Mouse (Mus musculus): ENCODE measurements at regions not wholly inside any gene's neighbourhood (a gene's known extent, or its start where the extent isn't known, plus 50 kb on each side); places are given as distances from the start of the nearest gene placed in this dataset. TPM values are rescaled to one million over a fixed set of nuclear protein-coding genes. Genes with fewer than 3 reads are reported as not detected.

DNA sequence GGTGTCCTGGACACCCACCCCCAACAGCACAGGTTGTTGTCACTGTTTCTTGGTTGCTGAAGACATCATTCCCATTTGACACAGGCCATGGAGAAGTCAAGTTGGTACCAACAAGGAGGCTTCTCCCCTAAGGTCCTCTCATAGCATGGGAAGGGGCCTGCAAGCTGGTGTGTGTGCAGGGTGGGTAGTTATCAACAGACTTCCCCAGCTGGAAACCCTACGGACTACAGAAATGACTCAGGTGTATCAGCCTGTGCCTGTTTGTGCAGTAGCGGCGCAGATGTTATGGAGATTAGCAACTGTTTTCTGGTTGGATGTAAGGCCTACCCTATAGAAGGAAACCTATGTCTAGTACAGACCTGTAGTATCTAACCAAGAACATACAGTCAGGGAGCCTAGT, 60.3 kb upstream of the Runx1 start:
- TF ChIP-seq POLR2A (IDR thresholded peaks at IDR 0.05; ENCODE audit: borderline replicate concordance, extremely low read depth, insufficient read depth, insufficient read length) = no peak
- H3K27me3 ChIP-seq (ENCODE audit: control insufficient read depth, insufficient read depth, low read length) = no peaks in the 10 kb centered on the region
- H3K36me3 ChIP-seq (ENCODE audit: control insufficient read depth, insufficient read depth, low read length) = no peaks in the 10 kb centered on the region
- no peaks in the 10 kb centered on the region for H3K9me3 ChIP-seq (ENCODE audit: control insufficient read depth, low read length)
- no peak overlapping the region for H3K4me3 ChIP-seq (replicated peaks; ENCODE audit: low read length)
- DNase-seq (ENCODE audit: low spot score) (no peak), ATAC-seq (ENCODE audit: low FRiP score, low read depth) (no peak)
- H3K4me1 ChIP-seq (ENCODE audit: control insufficient read depth, insufficient read depth, low read length) = peaks cover 8% of the 10 kb centered on the region; the same call in 1 of the 2 replicates
- WGBS = 92% methylated on average over 3 of the region's 3 CpGs
- H3K27ac ChIP-seq (replicated peaks; ENCODE audit: low read depth, low read length) = no peak overlapping the region
- H3K4me2 ChIP-seq (replicated peaks; ENCODE audit: low read depth, low read length, severe bottlenecking) = no peak overlapping the region
- no peak overlapping the region for H3K9ac ChIP-seq (ENCODE audit: low read depth, low read length, severe bottlenecking)

DNA sequence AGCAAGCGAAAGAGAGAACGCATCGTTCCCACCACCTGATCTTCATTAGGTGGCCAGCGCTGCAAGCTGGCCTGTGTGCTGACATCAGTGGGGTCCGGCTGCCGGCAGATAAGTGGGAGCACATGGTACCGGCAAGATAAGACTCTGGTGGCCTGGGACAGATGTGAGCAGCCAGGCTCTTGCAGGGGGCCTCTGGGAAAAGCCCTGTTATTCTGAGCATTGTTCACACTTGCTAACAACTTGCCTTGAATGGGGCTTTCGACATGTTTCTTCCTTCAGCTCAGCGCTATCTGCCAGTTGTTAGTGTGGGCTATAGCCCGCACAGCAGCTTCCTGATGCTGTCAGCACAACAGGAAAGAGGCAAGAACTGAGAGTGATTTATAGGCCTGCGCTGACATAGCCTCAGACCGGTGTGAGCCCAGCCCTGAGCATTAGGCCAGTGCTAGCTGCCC, 57.9 kb upstream of the Runx1 start:
- 12% methylated on average over 12 of the region's 12 CpGs for WGBS
- Histone ChIP-seq H3K9ac (ENCODE audit: low read depth, low read length, severe bottlenecking) (no peak overlapping the region), H3K36me3 (ENCODE audit: control insufficient read depth, insufficient read depth, low read length) (no peaks in the 10 kb centered on the region), H3K27ac (replicated peaks; ENCODE audit: low read depth, low read length) (no peak overlapping the region), H3K4me1 (ENCODE audit: control insufficient read depth, insufficient read depth, low read length) (peaks cover 8% of the 10 kb centered on the region; the same call in 1 of the 2 replicates), H3K4me2 (replicated peaks; ENCODE audit: low read depth, low read length, severe bottlenecking) (no peak overlapping the region), H3K4me3 (replicated peaks; ENCODE audit: low read length) (no peak overlapping the region), H3K9me3 (ENCODE audit: control insufficient read depth, low read length) (no peaks in the 10 kb centered on the region), H3K27me3 (ENCODE audit: control insufficient read depth, insufficient read depth, low read length) (no peaks in the 10 kb centered on the region)
- ATAC-seq (ENCODE audit: low FRiP score, low read depth) = no peak
- no peak for TF ChIP-seq POLR2A (IDR thresholded peaks at IDR 0.05; ENCODE audit: borderline replicate concordance, extremely low read depth, insufficient read depth, insufficient read length)
- DNase-seq (ENCODE audit: low spot score) = peak; percentile 18

DNA sequence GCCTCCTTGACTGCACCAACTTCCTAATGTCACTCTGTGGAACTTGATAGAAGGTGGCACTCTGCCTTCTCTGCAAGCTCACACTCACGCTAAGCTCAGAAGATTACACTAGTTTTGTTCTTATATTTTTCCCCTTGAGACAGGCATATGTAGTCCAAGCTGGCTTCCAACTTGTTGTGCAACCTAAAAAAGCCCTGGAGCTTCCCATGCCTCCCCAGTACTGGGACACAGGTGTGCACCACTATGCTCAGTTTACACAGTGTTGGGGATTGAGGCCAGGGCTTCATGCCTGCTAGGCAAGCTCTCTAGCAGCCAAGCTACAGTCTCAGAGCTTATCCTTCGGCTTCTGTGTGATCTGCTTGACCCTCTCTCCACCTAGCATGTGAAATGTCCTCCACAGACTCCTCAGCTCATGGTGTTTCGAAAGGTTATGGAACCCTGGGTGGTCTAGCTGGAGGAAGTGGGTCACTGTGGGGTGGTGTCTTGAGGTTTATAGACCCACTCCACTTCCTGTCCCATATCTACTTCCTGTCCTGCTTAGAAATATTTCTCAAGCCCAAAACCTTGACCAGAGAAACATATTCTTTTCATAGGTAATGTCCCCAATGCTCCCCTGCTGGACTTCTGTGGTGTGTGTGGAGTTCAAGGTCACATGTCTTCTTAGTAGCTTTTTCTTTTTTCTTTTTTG, 54.6 kb upstream of the Runx1 start:
- Histone ChIP-seq H3K27ac (replicated peaks; ENCODE audit: low read depth, low read length) (no peak overlapping the region), H3K4me3 (replicated peaks; ENCODE audit: low read length) (no peak overlapping the region), H3K4me2 (replicated peaks; ENCODE audit: low read depth, low read length, severe bottlenecking) (no peak overlapping the region), H3K9ac (ENCODE audit: low read depth, low read length, severe bottlenecking) (no peak overlapping the region), H3K4me1 (ENCODE audit: control insufficient read depth, insufficient read depth, low read length) (peaks cover 8% of the 10 kb centered on the region; the same call in 1 of the 2 replicates), H3K9me3 (ENCODE audit: control insufficient read depth, low read length) (no peaks in the 10 kb centered on the region), H3K27me3 (ENCODE audit: control insufficient read depth, insufficient read depth, low read length) (no peaks in the 10 kb centered on the region), H3K36me3 (ENCODE audit: control insufficient read depth, insufficient read depth, low read length) (no peaks in the 10 kb centered on the region)
- 83% methylated on average over 3 of the region's 3 CpGs for WGBS
- TF ChIP-seq POLR2A (IDR thresholded peaks at IDR 0.05; ENCODE audit: borderline replicate concordance, extremely low read depth, insufficient read depth, insufficient read length) = no peak
- ATAC-seq (ENCODE audit: low FRiP score, low read depth) (no peak), DNase-seq (ENCODE audit: low spot score) (no peak)

DNA sequence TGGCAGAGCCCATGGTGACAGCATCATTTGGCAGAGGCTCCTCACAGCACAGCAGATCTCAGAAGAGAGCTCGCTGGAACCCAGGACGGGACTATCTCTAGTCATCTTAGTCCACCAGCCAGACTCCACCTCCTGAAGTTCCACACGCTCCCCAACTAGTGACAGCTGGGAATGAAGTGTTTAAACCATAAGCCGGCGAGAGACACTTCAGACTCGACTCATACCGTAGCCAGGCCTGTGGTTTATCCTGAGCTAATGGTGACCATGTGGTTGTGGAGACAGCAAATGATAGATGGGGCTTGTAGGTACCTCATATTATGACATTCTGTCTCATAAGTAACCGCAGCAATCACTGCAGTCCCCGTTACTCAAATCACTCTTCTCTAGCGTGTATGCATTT, 52.1 kb upstream of the Runx1 start:
- Histone ChIP-seq H3K4me2 (replicated peaks; ENCODE audit: low read depth, low read length, severe bottlenecking) (no peak overlapping the region), H3K9me3 (ENCODE audit: control insufficient read depth, low read length) (no peaks in the 10 kb centered on the region), H3K9ac (ENCODE audit: low read depth, low read length, severe bottlenecking) (no peak overlapping the region), H3K4me3 (replicated peaks; ENCODE audit: low read length) (no peak overlapping the region), H3K36me3 (ENCODE audit: control insufficient read depth, insufficient read depth, low read length) (no peaks in the 10 kb centered on the region), H3K27ac (replicated peaks; ENCODE audit: low read depth, low read length) (no peak overlapping the region), H3K27me3 (ENCODE audit: control insufficient read depth, insufficient read depth, low read length) (no peaks in the 10 kb centered on the region), H3K4me1 (ENCODE audit: control insufficient read depth, insufficient read depth, low read length) (no peaks in the 10 kb centered on the region)
- DNase-seq (ENCODE audit: low spot score) (no peak), ATAC-seq (ENCODE audit: low FRiP score, low read depth) (no peak)
- 63% methylated on average over 10 of the region's 10 CpGs for WGBS
- no peak for TF ChIP-seq POLR2A (IDR thresholded peaks at IDR 0.05; ENCODE audit: borderline replicate concordance, extremely low read depth, insufficient read depth, insufficient read length)

MicroRNA genes in the stretch of these regions (microRNA counts, 519-probe panel; counts per million panel counts)
- not detected for microRNA mmu-miR-802

Small RNA genes in the stretch of these regions (microRNA-seq; reads per million reads assigned to microRNA genes)
- gene Gm28003 (not detected), gene Mir802 (3.7 reads per million, percentile 8 among the genes with 10 or more reads in this experiment)
